In genomic region chr4:151006945-151007344, GRCm38 (mm10) we compare ENCODE assay signal across 10 mouse cellular contexts. TPM values are rescaled to one million over a fixed set of nuclear protein-coding genes. Genes with fewer than 3 reads are reported as not detected.
DNase-seq lines count a peak whose midpoint lies in the region; ATAC-seq lines count a peak whose summit lies in the region.
"Had no signal": no experiment of that assay in that cellular context is flagged by ENCODE, and none has a peak within 500 bp of the region (broad histone marks: within the 10 kb centered on the region; RNA-seq: fewer than 3 reads in every experiment).

No protein-coding gene starts in this region.

- intact Hi-C loops in heart, postnatal 25 days (cut with DNase I): no loop called here

- DNase-seq in heart, adult 18-20 months: peak; percentile 9 to 32
- DNase-seq in heart, postnatal 25 days (ENCODE audit: low spot score): no peak
- peak; percentile 71 for DNase-seq in 3T3-L1 (ENCODE audit: low read depth, low spot score)
- peak; percentile 33 for DNase-seq in MEL-GATA-1-ER (ENCODE audit: extremely low read depth, low read depth)
- peak; percentile 31 for DNase-seq in embryo, embryonic 9.5 days (ENCODE audit: extremely low spot score)
- peak; percentile 33 to 46 for DNase-seq in left cerebral cortex, adult 18-20 months (ENCODE audit: low spot score in 2 of 2)
- peak; percentile 63 to 74 for DNase-seq in natural killer cell, adult 2 months (ENCODE audit: low spot score in 2 of 2)

- ATAC-seq in inflammation-experienced regulatory T-cells, adult 6 months: no peak

RNA-seq across cellular contexts. Expression of gene Uts2, which starts 10.0 kb away (rescaled TPM):
- not detected for total RNA-seq in heart, adult 18-20 months (2021)
- total RNA-seq in heart, postnatal 25 days (2021): not detected
- total RNA-seq in left cerebral cortex, adult 18-20 months (2021): not detected
- not detected for polyA plus RNA-seq in inflammation-experienced regulatory T-cells, adult 6 months (2017; shearing (Covaris generic))
- polyA plus RNA-seq: erythroblast, embryonic 14.5 days; lung, embryonic 15.5 days had no signal

RNA-seq across cellular contexts. Expression of gene Per3, which starts 37.5 kb away (rescaled TPM):
- 1 to 10 TPM; 3.3 to 3.6 TPM for total RNA-seq in heart, adult 18-20 months (2021)
- 10 to 100 TPM in 1 of 2 experiments, 1 to 10 TPM in 1; 4.2 to 19.9 TPM for total RNA-seq in heart, postnatal 25 days (2021)
- total RNA-seq in left cerebral cortex, adult 18-20 months (2021): 10 to 100 TPM; 22.2 to 24.4 TPM
- polyA plus RNA-seq in inflammation-experienced regulatory T-cells, adult 6 months (2017; shearing (Covaris generic)): 1 to 10 TPM; 1.8 to 7.7 (median 7.6) TPM

RNA-seq across cellular contexts. Expression of gene Vamp3, which starts 50.8 kb away (rescaled TPM):
- 10 to 100 TPM; 53.4 to 62.2 TPM for total RNA-seq in heart, adult 18-20 months (2021)
- total RNA-seq in heart, postnatal 25 days (2021): 10 to 100 TPM; 67.4 to 77.2 TPM
- total RNA-seq in left cerebral cortex, adult 18-20 months (2021): 10 to 100 TPM; 28.6 to 28.8 TPM
- 10 to 100 TPM; 43.5 to 56.3 (median 47.6) TPM for polyA plus RNA-seq in inflammation-experienced regulatory T-cells, adult 6 months (2017; shearing (Covaris generic))
